Mouse (Mus musculus) intestine, embryonic 16.5 days (tissue): Measurements from ENCODE around the gene Synj1. TPM values are rescaled to one million over a fixed set of nuclear protein-coding genes. Genes with fewer than 3 reads are reported as not detected.
A peak's percentile ranks its signal among the peaks of the same experiment; 100 is the strongest.

Experiments used
- ATAC-seq: fragments of 200-750 bp; cut with Nextera tagmentation; 2 replicates; pipeline ENCODE4 v1.8.0; 2017; ENCODE audit warnings: moderate TSS enrichment, moderate library complexity
- H3K27ac ChIP-seq: fragments of 300-500 bp; sonication (generic); 2 replicates; pipeline ENCODE4 v1.5.1; 2014; ENCODE audit warnings: mild to moderate bottlenecking, low read length
- H3K27me3 ChIP-seq: fragments of 300-500 bp; sonication (generic); replicated peaks from 2 replicates; pipeline ENCODE4 v1.6.1; 2014; ENCODE audit warnings: low read length, control low read depth, mixed read lengths; ENCODE audit not compliant: control insufficient read depth, insufficient read depth
- H3K36me3 ChIP-seq: fragments of 300-500 bp; sonication (generic); 2 replicates; pipeline ENCODE4 v1.6.1; 2014; ENCODE audit warnings: low read length, control low read depth; ENCODE audit not compliant: control insufficient read depth, insufficient read depth
- H3K4me1 ChIP-seq: fragments of 300-500 bp; sonication (generic); 2 replicates; pipeline ENCODE4 v1.6.1; 2014; ENCODE audit warnings: low read length, control low read depth, mixed read lengths; ENCODE audit not compliant: control insufficient read depth, insufficient read depth
- H3K4me2 ChIP-seq: fragments of 300-500 bp; sonication (generic); 2 replicates; pipeline ENCODE4 v1.6.1; 2014; ENCODE audit warnings: low read depth, low read length, control low read depth
- H3K4me3 ChIP-seq: fragments of 300-500 bp; sonication (generic); 2 replicates; pipeline ENCODE4 v1.5.1; 2014; ENCODE audit warnings: mild to moderate bottlenecking, low read length
- H3K9ac ChIP-seq: fragments of 300-500 bp; sonication (generic); 2 replicates; pipeline ENCODE4 v1.6.1; 2014; ENCODE audit warnings: low read depth, low read length
- H3K9me3 ChIP-seq: fragments of 300-500 bp; sonication (generic); 2 replicates; pipeline ENCODE4 v1.6.1; 2016; ENCODE audit warnings: low read length, control low read depth; ENCODE audit not compliant: control insufficient read depth
- WGBS: fragments of 180-500 bp; shearing (Covaris S2); extraction: QIAGEN DNeasy Blood & Tissue Kit; methylation state at CpG from one replicate; pipeline ENCODE4 v1.1.7; 2014; 5-methylcytosine and 5-hydroxymethylcytosine counted together
- polyA plus RNA-seq: library from polyadenylated mRNA; unstranded; fragments of >200 nt; fragmentation: Nextera tagmentation; extraction: Ambion mirVana; gene quantifications from 2 replicates; pipeline ENCODE4 v1.2.1, GENCODE M21; 2015

Synj1 gene
- polyA plus RNA-seq, 1 experiment from 2014 or later: 16.5 TPM

- peaks cover 12% of the 10 kb centered on the region for H3K4me1 ChIP-seq
- H3K27ac ChIP-seq: peak overlapping the region; percentile 90
- no peak overlapping the region for H3K4me3 ChIP-seq
- WGBS: 58% methylated on average over 7 of the region's 7 CpGs
- no peaks in the 10 kb centered on the region for H3K9me3 ChIP-seq
- peak; percentile 87 for ATAC-seq
- no peak overlapping the region for H3K9ac ChIP-seq
- H3K27me3 ChIP-seq: no peaks in the 10 kb centered on the region
- H3K4me2 ChIP-seq: no peak overlapping the region
- no peaks in the 10 kb centered on the region for H3K36me3 ChIP-seq
Measured at GRCm38 (mm10) chr16:90996327-90997243, 14.5 kb downstream of the Synj1 start.

- Histone ChIP-seq H3K4me2 (0 out of 2 replicates have a peak overlapping the region, but pooled peaks have one; percentile 5), H3K27ac (peak overlapping the region; percentile 78)
- no peak for ATAC-seq
Measured at GRCm38 (mm10) chr16:90995498-90995897, 15.6 kb downstream of the Synj1 start.

GRCm38 (mm10) chr16:90995023-90995422, 16.1 kb downstream of the Synj1 start:
- 0 out of 2 replicates have a peak, but pooled peaks have one; percentile 32 for ATAC-seq
- no peak overlapping the region for H3K4me3 ChIP-seq
- H3K27ac ChIP-seq: peak overlapping the region; percentile 78
- no peaks in the 10 kb centered on the region for H3K27me3 ChIP-seq
- H3K9ac ChIP-seq: peak overlapping the region; percentile 24; the same call in 1 of the 2 replicates
- peaks cover 13% of the 10 kb centered on the region for H3K4me1 ChIP-seq
- H3K9me3 ChIP-seq: no peaks in the 10 kb centered on the region
- H3K4me2 ChIP-seq: 0 out of 2 replicates have a peak overlapping the region, but pooled peaks have one; percentile 5
- WGBS: 44% methylated on average over 4 of the region's 4 CpGs
- no peaks in the 10 kb centered on the region for H3K36me3 ChIP-seq

More at GRCm38 (mm10) chr16:90995498-90995897, 15.6 kb downstream of the Synj1 start:
- WGBS: 61% methylated on average over 5 of the region's 5 CpGs
- H3K36me3 ChIP-seq: no peaks in the 10 kb centered on the region
- H3K27me3 ChIP-seq: no peaks in the 10 kb centered on the region
- no peak overlapping the region for H3K4me3 ChIP-seq
- no peaks in the 10 kb centered on the region for H3K9me3 ChIP-seq
- H3K9ac ChIP-seq: no peak overlapping the region
- peaks cover 12% of the 10 kb centered on the region for H3K4me1 ChIP-seq

- H3K27me3 ChIP-seq: no peaks in the 10 kb centered on the region
- H3K27ac ChIP-seq: no peak overlapping the region
- 0 out of 2 replicates have a peak, but pooled peaks cover 3% of the 10 kb centered on the region for H3K4me1 ChIP-seq
- no peak for ATAC-seq
- no peak overlapping the region for H3K9ac ChIP-seq
- 0 out of 2 replicates have a peak, but pooled peaks cover 3% of the 10 kb centered on the region for H3K36me3 ChIP-seq
- H3K9me3 ChIP-seq: no peaks in the 10 kb centered on the region
- no peak overlapping the region for H3K4me2 ChIP-seq
- WGBS: 95% methylated on average over 8 of the region's 8 CpGs
- no peak overlapping the region for H3K4me3 ChIP-seq
Measured at GRCm38 (mm10) chr16:90989162-90989561, 21.9 kb downstream of the Synj1 start.

GRCm38 (mm10) chr16:90988665-90989064, 22.4 kb downstream of the Synj1 start:
- 88% methylated on average over 3 of the region's 3 CpGs for WGBS
- peak; percentile 74 for ATAC-seq
- H3K27me3 ChIP-seq: no peaks in the 10 kb centered on the region
- H3K27ac ChIP-seq: no peak overlapping the region
- H3K4me2 ChIP-seq: no peak overlapping the region
- no peak overlapping the region for H3K4me3 ChIP-seq
- H3K9me3 ChIP-seq: no peaks in the 10 kb centered on the region
- H3K4me1 ChIP-seq: 0 out of 2 replicates have a peak, but pooled peaks cover 3% of the 10 kb centered on the region
- 0 out of 2 replicates have a peak, but pooled peaks cover 3% of the 10 kb centered on the region for H3K36me3 ChIP-seq
- H3K9ac ChIP-seq: no peak overlapping the region

- WGBS: 76% methylated on average over 8 of the region's 8 CpGs
Measured at GRCm38 (mm10) chr16:90988039-90988438, 23.1 kb downstream of the Synj1 start.

GRCm38 (mm10) chr16:90971004-90971403, 40.1 kb downstream of the Synj1 start:
- Histone ChIP-seq H3K9ac (no peak overlapping the region), H3K36me3 (peaks cover 7% of the 10 kb centered on the region), H3K4me1 (no peaks in the 10 kb centered on the region), H3K4me3 (no peak overlapping the region), H3K9me3 (no peaks in the 10 kb centered on the region), H3K4me2 (no peak overlapping the region), H3K27me3 (no peaks in the 10 kb centered on the region), H3K27ac (no peak overlapping the region)
- ATAC-seq: no peak
- 86% methylated on average over 6 of the region's 6 CpGs for WGBS

More at GRCm38 (mm10) chr16:90988039-90988438, 23.1 kb downstream of the Synj1 start:
- no peak overlapping the region for H3K9ac ChIP-seq
- H3K27me3 ChIP-seq: no peaks in the 10 kb centered on the region
- ATAC-seq: peak; percentile 92
- H3K36me3 ChIP-seq: 0 out of 2 replicates have a peak, but pooled peaks cover 3% of the 10 kb centered on the region
- no peak overlapping the region for H3K4me2 ChIP-seq
- H3K27ac ChIP-seq: no peak overlapping the region
- H3K4me1 ChIP-seq: 0 out of 2 replicates have a peak, but pooled peaks cover 3% of the 10 kb centered on the region
- no peaks in the 10 kb centered on the region for H3K9me3 ChIP-seq
- no peak overlapping the region for H3K4me3 ChIP-seq

GRCm38 (mm10) chr16:90966241-90966640, 44.9 kb downstream of the Synj1 start:
- Histone ChIP-seq H3K4me1 (no peaks in the 10 kb centered on the region), H3K27ac (no peak overlapping the region), H3K9ac (no peak overlapping the region), H3K4me2 (no peak overlapping the region), H3K9me3 (no peaks in the 10 kb centered on the region), H3K4me3 (no peak overlapping the region), H3K27me3 (no peaks in the 10 kb centered on the region), H3K36me3 (peaks cover 5% of the 10 kb centered on the region)
- WGBS: 69% methylated on average over 4 of the region's 4 CpGs
- no peak for ATAC-seq

- H3K36me3 ChIP-seq: peaks cover 4% of the 10 kb centered on the region
- no peak overlapping the region for H3K4me2 ChIP-seq
- no peak overlapping the region for H3K27ac ChIP-seq
- H3K27me3 ChIP-seq: no peaks in the 10 kb centered on the region
- no peaks in the 10 kb centered on the region for H3K4me1 ChIP-seq
- no peak for ATAC-seq
- no peaks in the 10 kb centered on the region for H3K9me3 ChIP-seq
- 89% methylated on average over 10 of the region's 10 CpGs for WGBS
- H3K4me3 ChIP-seq: no peak overlapping the region
- no peak overlapping the region for H3K9ac ChIP-seq
Measured at GRCm38 (mm10) chr16:90964302-90964701, 46.8 kb downstream of the Synj1 start.
